Mouse (Mus musculus) olfactory bulb, adult 2 months (tissue): Measurements from ENCODE around the gene Cd99l2.

ENCODE experiments used
- CTCF ChIP-seq: fragments of 200-500 bp; IDR thresholded peaks from 2 replicates; pipeline ENCODE4 v1.5.1; 2012; ENCODE audit warnings: low read depth, mild to moderate bottlenecking, low read length, moderate library complexity; ENCODE audit not compliant: insufficient read depth
- POLR2A ChIP-seq: fragments of 200-500 bp; IDR thresholded peaks from 2 replicates; pipeline ENCODE4 v1.6.1; 2012; ENCODE audit warnings: mild to moderate bottlenecking, low read depth, low read length, moderate library complexity; ENCODE audit not compliant: insufficient read depth

DNA sequence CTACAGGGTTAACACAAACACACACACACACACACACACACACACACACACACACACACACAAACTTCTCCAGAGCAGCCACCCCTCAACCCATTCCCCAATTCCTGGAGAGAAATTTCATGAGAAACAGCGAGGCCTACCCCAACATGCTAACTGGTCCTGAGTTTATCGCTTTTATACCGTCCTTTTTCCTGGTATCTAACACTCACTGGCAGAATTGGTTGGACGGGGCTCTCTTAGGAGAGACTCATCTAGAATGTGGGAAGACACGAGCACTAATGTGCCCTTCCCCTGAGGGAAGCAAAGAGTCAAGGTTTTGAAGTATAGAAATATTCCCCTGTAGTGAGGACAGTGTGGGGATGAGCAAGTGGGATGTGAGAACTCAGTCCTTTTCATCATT lies 61.7 kb downstream of the Cd99l2 start:
- TF ChIP-seq CTCF = no peak
- no peak for TF ChIP-seq POLR2A
